Mouse (Mus musculus) MN1 (cell line): Measurements from ENCODE around the gene Gm45713.
"Not testable (repeated sequence)": the region's sequence is repeated elsewhere in the genome, so short reads cannot be mapped to it uniquely, and the experiment has no call there.

Experiments used
- DNase-seq: peaks from one replicate; pipeline ENCODE4 v3.0.0-alpha.2; 2016; ENCODE audit warnings: low spot score

Gm45713 gene

DNA sequence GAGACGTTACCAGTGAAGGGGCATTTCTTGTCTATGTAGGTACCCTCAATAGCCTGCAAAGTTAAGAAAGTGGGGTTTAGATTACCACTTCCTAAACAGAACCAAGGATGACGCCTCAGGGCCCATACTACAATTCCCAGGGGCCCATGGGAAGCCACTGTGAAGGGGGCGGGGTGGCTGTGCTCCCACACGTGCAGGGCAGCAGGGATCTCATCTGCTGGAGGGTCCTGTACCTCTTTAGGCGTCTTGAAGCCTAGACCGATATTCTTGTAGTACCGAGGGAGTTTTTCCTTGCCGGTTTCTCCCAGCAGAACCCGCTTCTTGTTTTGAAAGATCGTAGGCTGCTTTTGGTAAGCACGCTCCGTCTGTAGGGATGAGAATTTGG, 12.9 kb downstream of the Gm45713 start:
- peak; percentile 53 for DNase-seq

DNA sequence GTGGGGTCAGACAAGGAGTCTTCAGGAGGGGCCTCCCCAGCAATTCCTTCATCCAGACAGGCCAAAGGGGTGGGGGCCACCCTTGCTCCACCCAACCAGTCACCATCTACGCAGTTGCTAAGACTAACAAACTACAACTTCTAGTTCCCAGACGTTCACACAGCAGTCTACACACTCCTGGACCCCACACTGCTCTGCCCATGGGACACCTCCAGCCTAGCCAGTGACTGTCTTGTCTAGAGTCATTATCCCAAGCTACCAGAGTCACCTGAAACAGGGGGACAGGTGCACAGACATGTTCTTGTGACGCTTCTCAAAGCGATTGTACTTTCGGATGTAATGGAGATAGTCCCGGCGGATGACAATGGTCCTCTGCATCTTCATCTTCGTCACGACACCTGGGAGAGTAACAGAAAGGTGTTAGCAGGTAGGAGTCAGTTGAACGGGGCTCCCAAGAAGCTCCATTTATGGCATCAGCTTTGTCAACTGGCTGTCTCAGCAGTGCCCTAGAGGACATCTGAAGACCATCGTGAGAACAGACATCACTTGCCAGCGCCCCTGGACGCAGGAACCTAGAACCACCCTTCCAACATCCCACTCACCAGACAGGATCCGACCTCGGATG, 13.4 kb downstream of the Gm45713 start:
- DNase-seq: no peak

- DNase-seq: no peak
Measured at GRCm38 (mm10) chr7:45121966-45122365, 14.1 kb downstream of the Gm45713 start.

DNA sequence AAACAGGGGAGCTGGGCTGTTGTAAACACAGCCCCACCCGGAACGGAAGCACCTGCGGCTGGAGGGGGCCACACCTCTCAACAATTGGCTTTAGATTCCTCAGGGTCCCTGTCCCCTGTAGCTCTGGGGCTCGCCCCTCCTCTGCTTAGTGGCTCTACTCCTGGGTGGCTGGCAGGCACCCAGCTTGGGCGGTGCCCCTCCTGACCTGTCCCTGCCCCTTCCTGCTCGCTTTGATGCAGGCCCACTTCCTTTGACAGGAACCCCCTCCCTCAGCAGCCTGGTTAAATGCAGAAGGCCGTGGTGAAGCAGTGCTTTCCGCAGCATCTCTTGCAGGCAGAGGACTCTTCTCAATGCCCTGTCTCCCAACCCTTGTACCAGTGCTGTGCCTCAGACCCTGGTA, 14.6 kb downstream of the Gm45713 start:
- no peak for DNase-seq

DNA sequence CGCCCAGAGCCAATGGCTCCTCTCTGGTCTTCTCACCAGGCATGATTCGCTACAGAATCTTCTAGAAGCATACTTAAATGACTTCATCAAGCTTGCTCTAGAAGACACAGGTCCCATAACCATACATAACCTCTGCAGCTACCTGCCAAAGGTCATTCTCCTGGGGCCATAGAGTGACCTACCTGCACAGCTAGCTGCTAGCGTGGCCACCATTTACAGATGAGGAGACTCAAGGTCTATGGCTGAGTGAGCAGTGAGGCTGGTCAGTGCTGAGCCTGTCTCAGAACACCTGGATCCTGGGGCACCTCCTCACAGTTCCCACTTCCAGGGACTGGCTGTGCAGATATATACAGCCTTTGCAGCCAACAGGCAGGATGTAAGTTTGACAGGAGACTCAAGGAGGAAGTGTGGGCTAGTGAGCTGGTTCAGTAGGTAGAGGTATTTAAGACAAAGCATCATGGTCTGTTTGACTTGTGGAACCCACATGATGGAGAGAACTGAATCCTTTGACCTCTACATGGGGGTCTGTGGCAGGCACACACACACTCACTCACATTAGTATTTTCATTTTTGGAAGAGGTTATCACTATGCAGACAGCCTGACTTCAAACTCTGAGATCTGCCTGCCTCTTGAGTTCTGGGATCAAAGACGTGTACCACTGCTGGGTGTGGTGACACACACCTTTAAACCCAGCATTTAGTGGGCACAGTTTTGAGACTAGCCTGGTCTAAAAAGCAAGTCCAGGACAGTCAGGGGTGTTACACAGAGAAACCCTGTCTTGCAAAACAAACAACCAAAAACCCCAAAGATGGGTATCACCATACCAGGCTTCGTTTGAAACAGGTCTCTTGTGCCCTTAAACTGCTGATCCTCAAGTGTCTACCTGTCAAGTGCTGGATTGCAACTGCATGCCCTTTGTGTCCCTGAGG, 16.0 kb downstream of the Gm45713 start:
- DNase-seq: no peak

DNA sequence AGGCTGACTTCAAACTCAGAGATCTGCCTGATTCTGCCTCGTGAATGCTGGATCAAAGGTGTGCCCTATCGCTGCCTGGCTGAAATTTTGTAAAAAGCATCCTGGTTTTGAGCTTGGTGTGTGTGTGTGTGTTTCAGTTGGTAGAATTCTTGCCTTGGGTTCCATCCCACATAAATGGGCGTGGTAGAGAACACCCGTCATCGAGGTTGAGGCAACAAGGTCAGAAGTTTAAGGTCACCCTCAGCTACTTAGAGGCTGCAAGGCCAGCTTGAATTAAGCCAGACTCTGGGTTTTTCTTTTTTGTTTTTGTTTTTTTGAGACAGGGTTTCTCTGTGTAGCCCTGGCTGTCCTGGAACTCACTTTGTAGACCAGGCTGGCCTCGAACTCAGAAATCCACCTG, 17.7 kb downstream of the Gm45713 start:
- no peak for DNase-seq

- DNase-seq: no peak
Measured at GRCm38 (mm10) chr7:45117566-45117965, 18.5 kb downstream of the Gm45713 start.

- no peak for DNase-seq
Measured at GRCm38 (mm10) chr7:45113476-45113875, 22.6 kb downstream of the Gm45713 start.

DNA sequence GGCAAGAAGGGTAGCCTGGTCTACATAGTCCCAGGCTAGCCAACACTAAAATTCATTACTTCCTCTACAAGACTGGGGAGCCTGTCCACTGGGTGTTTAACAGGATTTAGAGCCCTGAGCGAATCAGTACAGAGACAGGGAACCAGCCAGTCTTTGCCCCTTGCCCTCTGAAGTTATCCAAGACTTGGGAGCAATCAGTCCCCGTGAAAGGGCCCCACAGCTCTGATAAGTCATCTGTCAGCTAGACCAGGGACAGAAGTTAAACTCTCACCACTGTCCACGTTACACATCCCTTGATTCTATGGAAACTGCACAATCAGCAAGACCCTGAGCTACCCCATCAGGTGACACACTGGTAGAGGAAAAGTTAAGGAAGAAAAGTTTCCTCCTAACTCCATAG, 23.5 kb downstream of the Gm45713 start:
- DNase-seq: no peak

- DNase-seq: no peak
Measured at GRCm38 (mm10) chr7:45111940-45112339, 24.1 kb downstream of the Gm45713 start.

DNA sequence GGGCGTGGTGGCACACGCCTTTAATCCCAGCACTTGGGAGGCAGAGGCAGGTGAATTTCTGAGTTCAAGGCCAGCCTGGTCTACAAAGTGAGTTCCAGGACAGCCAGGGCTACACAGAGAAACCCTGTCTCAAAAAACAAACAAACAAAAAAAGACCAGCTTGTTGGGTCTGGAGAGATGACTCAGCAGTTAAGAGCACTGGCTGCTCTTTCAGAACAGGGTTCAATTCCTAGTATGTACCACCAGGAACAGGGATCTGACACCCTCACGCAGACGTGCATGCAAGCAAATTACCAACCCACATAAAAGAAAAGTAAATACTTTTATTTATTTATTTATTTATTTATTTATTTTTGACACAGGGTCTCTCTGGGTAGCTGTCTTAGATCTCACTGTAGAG, 25.9 kb downstream of the Gm45713 start:
- DNase-seq: not testable (repeated sequence)

DNA sequence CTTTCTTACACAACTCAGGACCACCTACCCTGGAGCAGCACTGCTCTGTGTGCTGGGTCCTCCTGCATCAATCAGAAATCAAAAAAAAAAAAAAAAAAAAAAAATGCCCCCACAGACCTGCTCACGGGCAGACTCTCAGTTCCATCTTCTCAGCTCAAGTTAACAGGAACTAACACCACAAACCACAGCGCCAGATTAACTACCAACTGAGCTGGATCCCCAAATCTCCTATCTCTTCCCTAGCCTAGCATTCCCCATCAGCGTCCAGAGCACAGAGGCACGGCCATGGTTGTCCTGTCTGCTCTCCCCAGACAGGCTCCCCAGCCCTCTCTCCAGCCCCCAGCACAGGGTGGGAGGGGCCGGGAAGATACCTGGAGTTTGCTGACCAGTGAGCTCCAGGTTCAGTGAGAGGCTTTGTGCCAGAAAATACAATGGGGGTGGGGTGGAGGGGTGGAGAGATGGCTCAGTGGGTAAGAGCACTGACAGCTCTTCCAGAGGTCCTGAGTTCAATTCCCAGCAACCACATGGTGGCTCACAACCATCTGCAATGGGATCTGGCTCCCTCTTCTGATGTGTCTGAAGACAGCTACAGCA, 28.9 kb downstream of the Gm45713 start:
- no peak for DNase-seq

DNA sequence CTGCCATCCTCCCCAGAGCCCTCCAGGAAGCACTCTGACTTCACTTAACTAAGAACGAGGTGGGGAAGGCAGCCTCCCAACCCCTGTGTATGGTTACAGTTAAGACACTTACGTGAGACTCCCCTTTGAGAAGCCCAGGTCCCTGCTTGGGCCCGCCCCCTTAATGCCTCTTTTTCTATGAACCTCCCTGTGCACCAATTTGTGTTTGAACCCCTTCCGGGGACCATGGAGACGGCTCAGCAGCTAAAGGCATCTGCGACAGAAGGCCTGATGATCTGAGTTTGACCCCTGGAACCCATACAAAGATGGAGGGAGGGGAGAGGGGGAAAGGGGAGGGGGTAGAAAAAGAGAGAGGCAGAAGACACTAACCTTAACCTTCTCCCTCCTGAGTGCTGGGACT, 29.6 kb downstream of the Gm45713 start:
- DNase-seq: no peak

DNA sequence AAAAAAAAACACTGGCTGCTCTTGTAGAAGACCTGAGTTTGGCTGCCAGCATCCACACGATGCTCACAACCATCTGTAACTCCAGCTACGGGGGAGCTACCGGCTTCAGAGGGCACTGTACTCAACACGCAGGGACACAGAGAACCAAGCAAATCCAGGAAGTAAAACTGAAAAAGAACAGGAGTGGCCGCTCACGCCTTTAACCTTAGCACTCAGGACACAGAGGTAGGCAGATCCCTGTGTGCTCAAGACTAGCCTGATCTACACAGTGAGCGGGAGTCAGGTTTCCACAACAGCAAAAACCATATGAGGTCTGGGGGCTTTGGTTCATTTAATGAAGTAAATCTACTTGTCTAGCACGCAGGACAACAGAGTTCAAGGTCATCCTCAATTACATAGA, 30.5 kb downstream of the Gm45713 start:
- no peak for DNase-seq

DNA sequence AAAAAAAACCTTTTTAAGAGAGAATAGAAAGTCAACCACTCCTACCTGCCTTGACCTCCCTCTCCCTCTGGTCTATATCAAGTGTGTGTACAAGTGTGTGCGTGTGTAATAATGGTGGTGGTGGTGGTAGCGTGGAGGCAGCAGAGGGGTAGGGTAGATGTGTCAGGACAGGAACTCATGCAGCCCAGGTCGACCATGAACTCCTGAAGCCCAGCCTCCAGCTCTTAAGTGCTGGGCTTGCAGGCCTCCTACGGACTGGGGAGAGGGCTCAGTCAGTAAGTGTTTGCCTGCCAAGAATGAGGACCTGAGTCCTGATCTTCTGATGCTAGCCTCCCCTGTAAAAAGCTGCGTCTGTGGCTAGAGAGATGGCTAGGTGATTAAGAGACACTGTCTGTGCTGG, 31.1 kb downstream of the Gm45713 start:
- DNase-seq: no peak

DNA sequence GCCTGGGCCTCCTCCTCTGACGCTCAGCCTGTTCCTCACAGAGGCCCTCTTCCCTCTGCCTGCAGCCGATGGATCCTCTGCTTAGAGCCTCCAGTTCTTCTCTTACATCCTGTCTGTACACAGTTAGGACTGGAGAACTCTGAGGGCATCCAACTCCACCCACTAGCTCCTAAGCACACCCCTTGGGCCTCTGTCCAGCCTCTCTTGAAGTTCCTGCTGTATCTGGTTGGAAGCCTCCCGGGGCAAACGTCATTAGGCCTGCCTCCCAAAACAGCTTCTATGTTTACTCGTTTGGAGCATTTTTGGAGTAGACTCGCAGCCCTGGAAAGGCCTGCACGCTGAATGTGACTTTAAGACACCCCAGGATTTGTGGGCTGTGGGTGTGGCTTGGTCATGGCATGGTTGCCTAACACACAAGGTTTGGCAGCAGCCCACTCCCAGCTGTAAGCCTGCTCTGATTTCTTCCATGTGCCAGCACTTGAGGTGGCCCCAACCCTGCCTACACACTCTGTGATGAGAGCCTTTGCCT, 32.3 kb downstream of the Gm45713 start, which contains the start of gene Fcgrt:
Fcgrt (minus strand) TSS at position 200 of the 529 bp plus-strand sequence.
- DNase-seq: peak; percentile 85

GRCm38 (mm10) chr7:45102940-45103585, 33.0 kb downstream of the Gm45713 start:
- no peak for DNase-seq

DNA sequence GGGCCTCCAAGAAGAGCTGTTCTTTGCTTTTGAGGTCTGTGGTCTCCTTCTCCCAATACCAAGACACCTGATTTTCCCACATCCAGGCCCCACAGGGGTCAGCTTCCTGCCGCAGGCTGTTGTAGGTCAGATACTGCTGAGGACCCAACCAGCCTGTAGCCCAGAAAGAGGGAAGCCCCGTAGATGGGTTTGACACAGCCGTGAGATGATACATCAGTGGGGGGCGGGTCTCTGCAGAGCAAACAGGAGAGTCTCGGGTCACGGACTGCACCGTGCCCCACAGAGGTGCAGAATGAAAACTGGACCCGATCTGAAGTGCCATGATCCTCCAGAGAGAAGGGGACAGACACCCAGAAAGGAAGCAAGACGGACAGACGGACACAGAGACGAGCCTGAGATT, 33.6 kb downstream of the Gm45713 start:
- no peak for DNase-seq

DNA sequence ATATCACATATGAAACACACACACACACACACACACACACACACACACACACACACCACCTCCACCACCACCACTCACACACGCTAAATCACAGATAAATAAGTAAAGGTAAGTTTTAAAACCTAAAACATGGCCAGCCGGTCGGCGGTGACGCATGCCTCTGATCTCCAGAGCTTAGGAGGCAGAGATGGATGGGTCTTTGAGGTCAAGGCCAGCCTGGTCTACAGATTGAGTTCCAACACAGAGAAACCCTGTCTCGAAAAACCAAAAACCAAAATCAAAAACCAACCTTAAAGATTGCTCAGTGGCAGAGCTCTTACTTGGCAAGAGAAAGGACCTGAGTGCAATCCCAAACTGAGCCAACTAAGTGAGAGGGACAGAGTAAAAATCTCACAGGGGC, 36.0 kb downstream of the Gm45713 start:
- no peak for DNase-seq

GRCm38 (mm10) chr7:45098541-45099240, 37.3 kb downstream of the Gm45713 start:
- no peak for DNase-seq

- DNase-seq: no peak
Measured at GRCm38 (mm10) chr7:45097479-45097878, 38.6 kb downstream of the Gm45713 start.

- not testable (repeated sequence) for DNase-seq
Measured at GRCm38 (mm10) chr7:45095965-45096364, 40.1 kb downstream of the Gm45713 start.
